Mouse (Mus musculus): ENCODE data around the gene Gm20388. TPM values are rescaled to one million over a fixed set of nuclear protein-coding genes. Genes with fewer than 3 reads are reported as not detected.

Gene Gm20388
- polyA plus RNA-seq, 1 experiment = 18.7 TPM

DNA sequence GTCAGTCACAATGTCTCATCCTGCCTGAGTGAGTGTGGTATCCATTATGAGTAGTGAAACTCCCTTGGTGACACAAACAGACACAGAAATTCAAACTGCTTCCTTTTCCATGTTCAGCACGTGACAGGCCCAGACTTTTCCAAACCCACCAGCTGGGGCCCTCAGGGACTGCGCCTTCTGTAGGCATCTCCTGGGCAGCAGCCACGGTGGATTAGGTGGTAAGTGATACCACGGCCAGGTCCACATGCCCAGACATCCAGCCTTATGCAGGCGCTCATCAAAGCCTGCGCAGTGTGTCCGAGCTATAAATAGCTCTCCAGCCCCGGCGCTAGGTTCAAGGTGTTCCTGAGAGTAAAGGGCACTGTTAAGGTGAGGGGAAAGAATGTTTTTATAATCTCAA, 3961.4 kb downstream of the Gm20388 start:
- Histone ChIP-seq H3K4me3 (replicated peaks; ENCODE audit: insufficient read depth, low read depth, low read length) (no peak overlapping the region), H3K27ac (ENCODE audit: insufficient read depth, low read length) (no peak overlapping the region), H3K27me3 (ENCODE audit: control insufficient read depth, insufficient read depth, low read length) (no peaks in the 10 kb centered on the region), H3K4me1 (ENCODE audit: control insufficient read depth, insufficient read depth, low read length) (peaks cover 3% of the 10 kb centered on the region; the same call in 1 of the 2 replicates)
- 47% methylated on average over 9 of the region's 9 CpGs for WGBS
- DNase-seq = no peak
- TF ChIP-seq CTCF (IDR thresholded peaks at IDR 0.05; ENCODE audit: borderline replicate concordance, insufficient read depth, low read depth, low read length) (no peak), POLR2A (IDR thresholded peaks at IDR 0.05; ENCODE audit: borderline replicate concordance, insufficient read depth, low read length) (no peak)

DNA sequence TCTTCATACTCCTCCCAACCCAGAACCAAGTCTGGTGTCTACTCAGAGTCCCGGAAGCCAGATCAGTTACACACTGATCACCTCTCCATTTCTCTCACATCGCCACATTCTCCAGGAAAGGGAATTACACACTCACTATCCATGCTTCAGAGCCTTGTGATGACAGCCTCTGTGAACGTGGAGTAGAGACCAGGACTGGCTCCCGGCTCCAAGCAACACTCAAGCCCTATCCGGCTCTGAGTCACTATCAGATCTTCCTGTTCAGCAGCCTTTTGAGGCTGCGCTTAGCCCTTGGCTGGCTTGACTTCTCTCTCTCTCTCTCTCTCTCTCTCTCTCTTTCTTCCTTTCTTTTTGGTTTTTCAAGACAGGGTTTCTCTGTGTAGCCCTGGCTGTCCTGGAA, 3962.7 kb downstream of the Gm20388 start:
- no peaks in the 10 kb centered on the region for H3K4me1 ChIP-seq (ENCODE audit: control insufficient read depth, insufficient read depth, low read length)
- H3K4me3 ChIP-seq (replicated peaks; ENCODE audit: insufficient read depth, low read depth, low read length) = no peak overlapping the region
- TF ChIP-seq CTCF (IDR thresholded peaks at IDR 0.05; ENCODE audit: borderline replicate concordance, insufficient read depth, low read depth, low read length) (no peak), POLR2A (IDR thresholded peaks at IDR 0.05; ENCODE audit: borderline replicate concordance, insufficient read depth, low read length) (no peak)
- 86% methylated on average over 6 of the region's 6 CpGs for WGBS
- no peak for DNase-seq
- H3K27ac ChIP-seq (ENCODE audit: insufficient read depth, low read length) = no peak overlapping the region
- no peaks in the 10 kb centered on the region for H3K27me3 ChIP-seq (ENCODE audit: control insufficient read depth, insufficient read depth, low read length)

DNA sequence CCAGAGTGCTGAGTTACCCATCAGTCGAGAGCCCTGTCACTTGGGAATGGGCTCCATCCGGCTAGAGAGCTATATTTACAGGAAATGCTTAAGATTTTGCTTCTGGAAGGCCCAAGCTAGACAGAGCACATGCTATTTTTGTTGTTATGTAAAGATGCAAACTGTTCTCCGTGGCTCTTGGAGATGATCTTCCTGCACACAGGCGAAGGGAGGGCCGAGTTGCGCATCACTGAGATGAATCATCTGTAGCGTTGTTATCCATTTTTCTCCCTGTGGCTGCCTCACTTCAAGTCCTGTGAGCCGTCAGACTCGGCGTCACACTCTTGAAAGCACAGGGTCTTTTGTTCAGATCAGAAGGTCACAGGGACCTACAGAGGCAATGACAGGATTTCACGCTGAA, 3963.7 kb downstream of the Gm20388 start:
- Histone ChIP-seq H3K4me3 (replicated peaks; ENCODE audit: insufficient read depth, low read depth, low read length) (no peak overlapping the region), H3K27me3 (ENCODE audit: control insufficient read depth, insufficient read depth, low read length) (no peaks in the 10 kb centered on the region), H3K27ac (ENCODE audit: insufficient read depth, low read length) (no peak overlapping the region), H3K4me1 (ENCODE audit: control insufficient read depth, insufficient read depth, low read length) (no peaks in the 10 kb centered on the region)
- DNase-seq = no peak
- no peak for TF ChIP-seq POLR2A (IDR thresholded peaks at IDR 0.05; ENCODE audit: borderline replicate concordance, insufficient read depth, low read length)
- no peak for TF ChIP-seq CTCF (IDR thresholded peaks at IDR 0.05; ENCODE audit: borderline replicate concordance, insufficient read depth, low read depth, low read length)
- 79% methylated on average over 11 of the region's 11 CpGs for WGBS

DNA sequence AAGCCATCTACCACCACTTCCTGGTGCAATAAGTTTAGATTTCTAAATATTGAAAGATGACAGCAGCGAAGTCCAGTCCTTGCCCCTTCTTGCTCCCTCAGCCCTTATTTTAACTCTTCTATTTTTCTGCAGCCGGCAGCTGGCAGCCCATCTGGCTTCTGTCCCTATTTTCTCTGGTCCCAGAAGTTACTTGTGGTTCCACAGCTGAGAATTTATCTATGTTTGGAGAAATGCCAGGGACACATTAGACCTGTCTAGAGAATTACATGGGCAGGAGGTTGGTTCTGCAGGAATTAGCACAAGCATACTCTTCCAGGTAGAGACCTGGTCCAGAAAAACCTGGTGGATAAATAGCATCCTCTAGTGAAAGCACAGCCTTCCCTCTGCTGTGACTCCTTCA, 3967.2 kb downstream of the Gm20388 start:
- Histone ChIP-seq H3K4me1 (ENCODE audit: control insufficient read depth, insufficient read depth, low read length) (no peaks in the 10 kb centered on the region), H3K27me3 (ENCODE audit: control insufficient read depth, insufficient read depth, low read length) (no peaks in the 10 kb centered on the region), H3K27ac (ENCODE audit: insufficient read depth, low read length) (no peak overlapping the region), H3K4me3 (replicated peaks; ENCODE audit: insufficient read depth, low read depth, low read length) (no peak overlapping the region)
- TF ChIP-seq CTCF (IDR thresholded peaks at IDR 0.05; ENCODE audit: borderline replicate concordance, insufficient read depth, low read depth, low read length) = no peak
- TF ChIP-seq POLR2A (IDR thresholded peaks at IDR 0.05; ENCODE audit: borderline replicate concordance, insufficient read depth, low read length) = no peak
- no peak for DNase-seq
- 72% methylated on average over 2 of the region's 2 CpGs for WGBS

DNA sequence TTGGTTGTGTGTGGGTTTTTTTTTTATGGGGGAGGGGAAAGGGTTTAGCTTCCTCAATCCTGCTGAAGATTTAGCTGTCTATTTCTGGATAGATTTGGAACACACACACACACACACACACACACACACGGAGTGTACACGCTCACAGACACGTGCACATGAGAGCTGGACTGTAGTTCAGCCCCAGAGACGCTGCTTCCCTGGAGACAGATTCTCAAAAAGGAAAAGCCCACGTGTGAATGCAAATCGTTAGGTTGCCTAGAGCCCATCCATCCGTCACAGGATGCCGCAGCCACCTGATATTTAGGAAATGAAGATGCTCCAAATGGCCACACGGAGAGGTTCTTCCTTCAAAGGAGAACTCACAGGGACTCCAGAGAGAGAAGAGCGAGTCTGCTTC, 3969.6 kb downstream of the Gm20388 start:
- no peak overlapping the region for H3K27ac ChIP-seq (ENCODE audit: insufficient read depth, low read length)
- no peak for DNase-seq
- WGBS = 75% methylated on average over 10 of the region's 10 CpGs

DNA sequence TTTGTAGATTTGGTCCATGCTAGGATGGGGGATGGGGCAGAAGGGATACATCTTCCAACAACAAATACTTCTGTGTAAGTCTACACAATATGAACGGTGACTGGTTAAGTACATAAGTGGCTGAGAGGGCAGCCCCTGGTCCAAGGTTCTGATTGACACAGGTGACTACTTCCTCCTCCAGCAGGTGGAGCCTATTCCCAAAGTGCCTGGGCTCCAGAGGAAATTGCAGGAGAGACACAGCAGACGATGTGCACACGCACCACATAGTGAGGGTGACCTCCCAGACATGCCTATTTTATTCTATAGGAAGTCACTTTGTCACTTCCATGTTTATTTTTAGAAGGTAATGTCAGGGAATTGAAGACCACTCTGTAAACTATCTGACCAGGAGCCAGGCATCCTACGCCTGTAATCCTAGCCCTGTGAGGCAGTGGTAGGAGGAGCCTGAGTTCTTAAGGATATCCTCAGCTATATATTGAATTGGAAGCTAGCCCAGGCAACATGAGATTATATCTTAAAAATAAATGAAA, 3970.2 kb downstream of the Gm20388 start:
- TF ChIP-seq POLR2A (IDR thresholded peaks at IDR 0.05; ENCODE audit: borderline replicate concordance, insufficient read depth, low read length) (no peak), CTCF (IDR thresholded peaks at IDR 0.05; ENCODE audit: borderline replicate concordance, insufficient read depth, low read depth, low read length) (no peak)
- 66% methylated on average over 4 of the region's 4 CpGs for WGBS
- no peaks in the 10 kb centered on the region for H3K27me3 ChIP-seq (ENCODE audit: control insufficient read depth, insufficient read depth, low read length)
- H3K27ac ChIP-seq (ENCODE audit: insufficient read depth, low read length) = no peak overlapping the region
- peaks cover 24% of the 10 kb centered on the region for H3K4me1 ChIP-seq (ENCODE audit: control insufficient read depth, insufficient read depth, low read length)
- no peak for DNase-seq
- H3K4me3 ChIP-seq (replicated peaks; ENCODE audit: insufficient read depth, low read depth, low read length) = no peak overlapping the region

More for the DNA sequence above, 3969.6 kb downstream of the Gm20388 start:
- TF ChIP-seq CTCF (IDR thresholded peaks at IDR 0.05; ENCODE audit: borderline replicate concordance, insufficient read depth, low read depth, low read length) (no peak), POLR2A (IDR thresholded peaks at IDR 0.05; ENCODE audit: borderline replicate concordance, insufficient read depth, low read length) (no peak)
- Histone ChIP-seq H3K4me3 (replicated peaks; ENCODE audit: insufficient read depth, low read depth, low read length) (no peak overlapping the region), H3K27me3 (ENCODE audit: control insufficient read depth, insufficient read depth, low read length) (no peaks in the 10 kb centered on the region), H3K4me1 (ENCODE audit: control insufficient read depth, insufficient read depth, low read length) (peaks cover 22% of the 10 kb centered on the region)

DNA sequence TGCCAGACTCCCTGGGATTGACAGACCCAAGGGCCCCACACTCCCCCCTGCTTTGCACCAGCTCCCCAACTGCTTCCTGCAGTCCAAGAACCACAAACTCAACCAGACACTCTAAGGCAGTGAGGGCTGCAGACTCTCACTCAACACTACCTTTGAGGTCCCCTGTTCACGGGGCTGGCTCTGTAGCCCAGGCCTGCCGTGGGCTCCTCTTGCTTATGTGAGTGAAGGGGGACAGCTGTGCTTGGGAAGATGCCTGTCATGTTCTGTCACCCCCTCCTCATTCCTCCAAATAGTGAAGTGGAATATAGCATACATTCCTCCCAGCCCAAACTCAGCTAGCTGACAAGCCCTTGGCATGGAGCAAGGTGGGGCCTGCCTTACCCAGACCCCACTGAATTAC, 3971.8 kb downstream of the Gm20388 start:
- H3K27ac ChIP-seq (ENCODE audit: insufficient read depth, low read length) = no peak overlapping the region
- TF ChIP-seq POLR2A (IDR thresholded peaks at IDR 0.05; ENCODE audit: borderline replicate concordance, insufficient read depth, low read length) = no peak
- TF ChIP-seq CTCF (IDR thresholded peaks at IDR 0.05; ENCODE audit: borderline replicate concordance, insufficient read depth, low read depth, low read length) = no peak
- no peaks in the 10 kb centered on the region for H3K27me3 ChIP-seq (ENCODE audit: control insufficient read depth, insufficient read depth, low read length)
- 89% methylated on average over 2 of the region's 2 CpGs for WGBS
- DNase-seq = no peak
- H3K4me1 ChIP-seq (ENCODE audit: control insufficient read depth, insufficient read depth, low read length) = peaks cover 24% of the 10 kb centered on the region
- H3K4me3 ChIP-seq (replicated peaks; ENCODE audit: insufficient read depth, low read depth, low read length) = no peak overlapping the region

DNA sequence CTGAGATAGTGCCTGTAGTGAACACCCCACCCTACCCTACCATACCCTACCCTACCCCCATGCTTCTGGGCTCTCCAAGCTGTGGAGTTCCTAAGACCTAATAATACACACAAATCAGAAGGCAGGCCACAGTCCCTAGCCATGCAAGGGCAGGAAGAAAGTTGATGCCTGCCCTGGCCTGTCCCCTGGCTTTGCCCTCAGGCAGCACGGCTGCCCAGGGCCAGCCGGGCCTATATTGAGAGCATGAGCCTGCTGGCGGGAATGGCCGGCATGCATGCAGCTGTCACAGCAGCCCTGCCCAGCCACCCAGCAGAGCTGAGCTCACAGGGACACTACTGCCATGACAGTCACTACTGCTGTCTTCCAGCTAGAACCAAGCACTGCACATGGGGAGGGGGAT, 3972.5 kb downstream of the Gm20388 start:
- H3K4me3 ChIP-seq (replicated peaks; ENCODE audit: insufficient read depth, low read depth, low read length) = no peak overlapping the region
- TF ChIP-seq CTCF (IDR thresholded peaks at IDR 0.05; ENCODE audit: borderline replicate concordance, insufficient read depth, low read depth, low read length) (no peak), POLR2A (IDR thresholded peaks at IDR 0.05; ENCODE audit: borderline replicate concordance, insufficient read depth, low read length) (no peak)
- H3K4me1 ChIP-seq (ENCODE audit: control insufficient read depth, insufficient read depth, low read length) = peaks cover 24% of the 10 kb centered on the region
- DNase-seq = no peak
- no peak overlapping the region for H3K27ac ChIP-seq (ENCODE audit: insufficient read depth, low read length)
- WGBS = 61% methylated on average over 4 of the region's 4 CpGs
- H3K27me3 ChIP-seq (ENCODE audit: control insufficient read depth, insufficient read depth, low read length) = no peaks in the 10 kb centered on the region
